Mouse (Mus musculus) ES-Bruce4 (cell line): ENCODE measurements at regions not wholly inside any gene's neighbourhood (a gene's known extent, or its start where the extent isn't known, plus 50 kb on each side); places are given as distances from the start of the nearest gene placed in this dataset.
"Not testable (repeated sequence)": the region's sequence is repeated elsewhere in the genome, so short reads cannot be mapped to it uniquely, and the experiment has no call there.

Experiments used
- H3K27ac ChIP-seq: 2 replicates; pipeline ENCODE4 v1.5.1; 2012; ENCODE audit warnings: low read length, inconsistent platforms; ENCODE audit not compliant: insufficient read depth
- H3K27me3 ChIP-seq: 2 replicates; pipeline ENCODE4 v1.6.1; 2012; ENCODE audit warnings: mild to moderate bottlenecking, low read length, inconsistent platforms; ENCODE audit not compliant: control insufficient read depth, poor library complexity, insufficient read depth, severe bottlenecking
- H3K36me3 ChIP-seq: 2 replicates; pipeline ENCODE4 v1.6.1; 2012; ENCODE audit warnings: inconsistent platforms, mild to moderate bottlenecking, low read length, moderate library complexity; ENCODE audit not compliant: control insufficient read depth, poor library complexity, insufficient read depth, severe bottlenecking
- H3K4me1 ChIP-seq: one replicate; pipeline ENCODE4 v1.8.1; 2011; ENCODE audit warnings: low read length; ENCODE audit not compliant: control insufficient read depth, insufficient read depth
- H3K4me3 ChIP-seq: 2 replicates; pipeline ENCODE4 v1.5.1; 2011; ENCODE audit warnings: low read depth, mild to moderate bottlenecking, low read length
- H3K9ac ChIP-seq: 2 replicates; pipeline ENCODE4 v1.6.1; 2012; ENCODE audit warnings: low read depth, mild to moderate bottlenecking, inconsistent platforms; ENCODE audit not compliant: poor library complexity, severe bottlenecking
- H3K9me3 ChIP-seq: replicated peaks from 2 replicates; pipeline ENCODE4 v1.6.1; 2012; ENCODE audit warnings: mild to moderate bottlenecking, low read length, inconsistent platforms; ENCODE audit not compliant: control insufficient read depth, poor library complexity, insufficient read depth, severe bottlenecking
- CTCF ChIP-seq: IDR thresholded peaks from one replicate; pipeline ENCODE4 v1.8.1; 2011; ENCODE audit warnings: low read depth, low read length
- EP300 ChIP-seq: IDR thresholded peaks from 2 replicates; pipeline ENCODE4 v1.6.1; 2011; ENCODE audit warnings: low read depth, low read length; ENCODE audit not compliant: insufficient read depth
- POLR2A ChIP-seq: IDR thresholded peaks from one replicate; pipeline ENCODE4 v1.8.1; 2011; ENCODE audit warnings: low read length; ENCODE audit not compliant: insufficient read depth

- Histone ChIP-seq H3K27me3 (no peaks in the 10 kb centered on the region), H3K4me1 (no peaks in the 10 kb centered on the region), H3K9me3 (no peaks in the 10 kb centered on the region), H3K4me3 (no peak overlapping the region), H3K36me3 (no peaks in the 10 kb centered on the region), H3K9ac (no peak overlapping the region), H3K27ac (no peak overlapping the region)
- TF ChIP-seq POLR2A (no peak), CTCF (no peak), EP300 (no peak)
Observed at GRCm38 (mm10) chr13:97337296-97337731, 96.4 kb downstream of the Enc1 start.

- Histone ChIP-seq H3K27ac (no peak overlapping the region), H3K36me3 (no peaks in the 10 kb centered on the region), H3K4me1 (no peaks in the 10 kb centered on the region), H3K27me3 (no peaks in the 10 kb centered on the region), H3K4me3 (no peak overlapping the region), H3K9me3 (no peaks in the 10 kb centered on the region), H3K9ac (no peak overlapping the region)
- TF ChIP-seq CTCF = no peak
- TF ChIP-seq EP300 = peak; percentile 51; the same call in 1 of the 2 replicates
Observed at GRCm38 (mm10) chr13:97333801-97334534, 93.1 kb downstream of the Enc1 start.

GRCm38 (mm10) chr13:97331072-97331471, 90.2 kb downstream of the Enc1 start:
- Histone ChIP-seq H3K27ac (no peak overlapping the region), H3K4me1 (no peaks in the 10 kb centered on the region), H3K36me3 (no peaks in the 10 kb centered on the region), H3K9ac (no peak overlapping the region), H3K27me3 (no peaks in the 10 kb centered on the region), H3K4me3 (no peak overlapping the region), H3K9me3 (peaks cover 9% of the 10 kb centered on the region)
- TF ChIP-seq POLR2A = no peak
- no peak for TF ChIP-seq EP300
- no peak for TF ChIP-seq CTCF

- H3K4me3 ChIP-seq, H3K9ac ChIP-seq, H3K36me3 ChIP-seq, H3K27me3 ChIP-seq, H3K4me1 ChIP-seq: not testable (repeated sequence)
- Histone ChIP-seq H3K27ac (peak overlapping the region; percentile 90), H3K9me3 (peaks cover 20% of the 10 kb centered on the region)
Observed at GRCm38 (mm10) chr13:97321307-97321706, 80.4 kb downstream of the Enc1 start.

- no peaks in the 10 kb centered on the region for H3K27me3 ChIP-seq
- TF ChIP-seq CTCF = no peak
- TF ChIP-seq EP300 = no peak
- TF ChIP-seq POLR2A = no peak
- H3K4me3 ChIP-seq = no peak overlapping the region
- H3K4me1 ChIP-seq = peaks cover 4% of the 10 kb centered on the region
- H3K36me3 ChIP-seq = no peaks in the 10 kb centered on the region; the same call in 1 of the 2 replicates
- H3K9ac ChIP-seq = no peak overlapping the region
- peak overlapping the region; percentile 90 for H3K27ac ChIP-seq
- H3K9me3 ChIP-seq = peaks cover 15% of the 10 kb centered on the region
Observed at GRCm38 (mm10) chr13:97320756-97321155, 79.9 kb downstream of the Enc1 start.

- Histone ChIP-seq H3K27me3 (no peaks in the 10 kb centered on the region), H3K27ac (peak overlapping the region; percentile 66), H3K36me3 (no peaks in the 10 kb centered on the region; the same call in 1 of the 2 replicates), H3K9me3 (peaks cover 14% of the 10 kb centered on the region), H3K4me3 (no peak overlapping the region), H3K4me1 (peaks cover 4% of the 10 kb centered on the region), H3K9ac (no peak overlapping the region)
- TF ChIP-seq EP300 (peak; percentile 86), CTCF (no peak), POLR2A (no peak)
Observed at GRCm38 (mm10) chr13:97320298-97320697, 79.4 kb downstream of the Enc1 start.
